Mouse (Mus musculus) embryonic fibroblast, embryonic 13.5 days (primary cell): ENCODE measurements around the gene Abhd14a. TPM values are rescaled to one million over a fixed set of nuclear protein-coding genes. Genes with fewer than 3 reads are reported as not detected.

ENCODE experiments used
- H3K27ac ChIP-seq: 2 replicates; pipeline ENCODE4 v1.5.1; 2012; ENCODE audit warnings: low read length, control low read depth, inconsistent platforms; ENCODE audit not compliant: insufficient read depth
- H3K4me1 ChIP-seq: 2 replicates; pipeline ENCODE4 v1.6.1; 2011; ENCODE audit warnings: low read length; ENCODE audit not compliant: control insufficient read depth, insufficient read depth
- H3K4me3 ChIP-seq: 2 replicates; pipeline ENCODE4 v1.5.1; 2011; ENCODE audit warnings: mild to moderate bottlenecking, control low read depth, low read length; ENCODE audit not compliant: insufficient read depth
- CTCF ChIP-seq: IDR thresholded peaks from 2 replicates; pipeline ENCODE4 v1.5.1; 2011; ENCODE audit warnings: mild to moderate bottlenecking, control low read depth, low read length, moderate library complexity, borderline replicate concordance; ENCODE audit not compliant: insufficient read depth
- POLR2A ChIP-seq: IDR thresholded peaks from 2 replicates; pipeline ENCODE4 v1.6.1; 2011; ENCODE audit warnings: low read depth, mild to moderate bottlenecking, control low read depth, low read length, moderate library complexity
- polyA plus RNA-seq: library from polyadenylated mRNA; stranded (reverse); fragments of >200 nt; gene quantifications from 2 replicates; pipeline ENCODE4 v1.2.4, GENCODE M21; 2011; ENCODE audit warnings: low read depth; ENCODE audit not compliant: missing spikeins, insufficient read length

The Abhd14a gene
- polyA plus RNA-seq, 1 experiment, result 29.7 TPM

GRCm38 (mm10) chr9:106405275-106405674 lies 42.2 kb downstream of the Abhd14a start:
- H3K4me1 ChIP-seq, result peaks cover 2% of the 10 kb centered on the region; the same call in 1 of the 2 replicates
- TF ChIP-seq POLR2A (no peak), CTCF (no peak)
- no peak overlapping the region for H3K27ac ChIP-seq
- no peak overlapping the region for H3K4me3 ChIP-seq

DNA sequence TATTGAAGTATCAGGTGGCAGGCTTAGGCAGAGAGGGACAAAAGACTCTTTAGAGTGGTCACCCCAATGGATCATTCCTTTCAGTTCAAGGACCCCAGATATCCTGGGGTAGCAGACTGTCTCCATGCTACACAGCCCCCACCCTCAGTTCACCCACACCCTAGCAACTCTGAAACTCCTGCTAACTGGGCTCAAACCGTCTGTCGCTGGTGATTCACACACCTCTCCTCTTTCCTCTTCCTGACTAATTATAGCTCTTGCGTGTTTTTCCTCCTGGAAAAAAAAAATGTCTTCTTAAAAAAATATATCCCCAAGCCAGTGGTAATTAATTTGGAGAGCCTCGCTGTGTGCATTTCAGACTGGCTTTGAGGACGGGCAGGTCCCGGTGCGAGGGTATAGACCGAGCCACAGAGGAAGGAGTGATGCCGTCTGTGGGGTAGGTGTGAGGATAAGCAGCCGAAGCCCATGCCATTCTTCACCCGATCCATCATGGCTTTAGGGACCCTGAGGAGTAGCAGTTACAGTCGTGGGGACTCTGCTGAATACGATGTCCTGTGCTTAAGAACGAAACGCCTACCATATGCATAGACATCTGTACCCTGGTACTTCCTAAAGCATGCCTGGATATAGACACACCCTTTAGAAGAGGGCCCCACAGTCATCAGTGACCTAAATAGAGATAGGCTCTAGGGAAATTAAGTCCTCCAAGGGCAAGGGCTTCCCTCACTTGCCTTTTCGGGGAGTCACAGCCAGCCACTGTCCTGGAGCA lies 44.7 kb downstream of the Abhd14a start:
- H3K4me3 ChIP-seq, result no peak overlapping the region
- no peak overlapping the region for H3K27ac ChIP-seq
- TF ChIP-seq CTCF (no peak), POLR2A (no peak)
- H3K4me1 ChIP-seq, result peaks cover 2% of the 10 kb centered on the region; the same call in 1 of the 2 replicates

DNA sequence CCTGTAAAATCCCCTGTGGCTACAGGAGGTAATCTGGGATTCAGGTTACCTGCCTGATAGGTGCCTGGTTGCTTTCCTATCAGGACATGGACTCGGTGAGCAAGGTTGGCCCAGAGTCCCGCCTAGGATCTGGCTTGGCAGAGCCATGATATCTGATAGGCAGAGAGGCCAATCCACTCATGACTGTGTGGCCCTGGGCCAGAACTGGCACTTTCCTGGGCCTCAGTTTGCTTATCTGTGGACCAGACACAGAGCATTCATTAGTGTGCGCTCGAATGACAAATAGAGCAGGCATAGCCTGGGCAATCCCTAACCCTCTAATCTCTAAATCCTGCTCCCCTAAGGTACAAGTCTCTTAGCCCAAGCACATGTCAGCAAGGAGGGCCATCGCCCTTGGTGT lies 45.3 kb downstream of the Abhd14a start:
- Histone ChIP-seq H3K4me1 (peaks cover 2% of the 10 kb centered on the region; the same call in 1 of the 2 replicates), H3K27ac (no peak overlapping the region), H3K4me3 (no peak overlapping the region)
- TF ChIP-seq CTCF (no peak), POLR2A (no peak)

- TF ChIP-seq CTCF (no peak), POLR2A (no peak)
- Histone ChIP-seq H3K4me3 (no peak overlapping the region), H3K27ac (no peak overlapping the region), H3K4me1 (peaks cover 8% of the 10 kb centered on the region)
Observed at GRCm38 (mm10) chr9:106399808-106400207, 47.7 kb downstream of the Abhd14a start.

GRCm38 (mm10) chr9:106398667-106399311 lies 48.7 kb downstream of the Abhd14a start:
- H3K27ac ChIP-seq, result no peak overlapping the region
- no peak overlapping the region for H3K4me3 ChIP-seq
- TF ChIP-seq POLR2A, result no peak
- peaks cover 8% of the 10 kb centered on the region for H3K4me1 ChIP-seq

DNA sequence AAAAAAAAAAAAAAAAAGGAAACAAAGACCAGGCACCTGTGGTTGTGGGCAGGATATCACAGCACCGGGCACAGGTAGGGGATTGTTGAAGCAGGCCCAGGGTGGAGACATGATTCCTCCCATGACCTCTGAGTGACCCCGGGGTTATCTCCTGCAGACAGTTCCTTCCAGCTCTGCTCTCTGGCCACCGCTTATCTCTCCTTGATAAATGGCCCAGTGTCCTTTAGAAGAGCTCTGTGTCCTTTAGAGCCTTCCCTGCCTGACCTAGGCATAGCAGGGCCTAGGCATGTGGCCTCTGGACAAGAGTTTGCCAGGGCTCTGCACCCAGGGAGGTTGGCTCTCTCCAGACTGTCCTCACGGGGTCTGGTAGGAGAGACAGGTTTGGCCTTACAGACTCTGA lies 49.7 kb downstream of the Abhd14a start:
- TF ChIP-seq CTCF, result no peak
- no peak for TF ChIP-seq POLR2A
- Histone ChIP-seq H3K4me3 (no peak overlapping the region), H3K27ac (no peak overlapping the region), H3K4me1 (peaks cover 5% of the 10 kb centered on the region; the same call in 1 of the 2 replicates)

DNA sequence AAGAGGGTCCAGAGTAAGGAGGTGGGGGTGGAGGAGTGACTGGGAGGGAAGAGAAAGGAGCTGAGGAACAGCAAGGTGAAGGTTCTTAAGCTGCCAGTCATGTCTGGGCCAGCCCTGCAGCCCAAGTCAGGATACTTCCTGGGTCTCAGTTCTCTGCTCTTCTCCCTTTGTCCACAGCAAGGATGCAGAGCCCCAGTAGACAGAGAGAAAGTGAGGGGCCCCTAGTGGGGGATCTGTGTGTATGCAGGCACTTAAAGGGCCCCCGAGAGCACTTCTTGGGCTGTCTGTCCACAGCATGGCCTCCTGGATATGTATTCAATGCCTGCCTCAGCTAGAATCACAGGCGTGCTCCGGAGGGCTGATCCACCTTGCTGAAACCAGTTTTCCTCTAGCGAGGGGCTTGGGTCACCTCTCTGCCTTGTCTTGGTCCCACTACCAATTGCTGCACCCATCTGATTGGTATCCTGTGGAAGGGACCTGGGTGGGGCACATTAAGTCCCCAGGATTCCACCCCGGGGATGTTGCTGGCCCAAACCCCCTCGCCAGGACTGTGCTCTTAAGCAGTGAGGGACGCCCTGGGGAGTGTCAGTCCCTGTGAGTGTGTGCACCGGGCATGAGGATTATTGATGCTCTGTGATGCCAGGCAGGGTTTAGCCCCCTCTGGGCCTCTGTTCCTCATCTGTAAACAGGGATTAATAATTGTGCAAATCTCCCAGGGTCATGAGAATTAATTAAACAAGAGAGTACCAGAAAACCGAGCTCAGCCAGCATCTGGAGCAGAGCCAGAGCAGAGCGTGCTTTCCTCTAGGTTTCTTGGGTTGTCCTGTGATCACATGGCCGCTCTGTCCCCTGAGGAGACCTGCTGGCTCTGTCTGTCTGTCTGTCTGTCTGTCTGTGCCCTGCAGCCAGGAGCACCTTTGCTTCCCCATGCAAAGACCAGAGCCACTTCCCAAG lies 52.6 kb downstream of the Abhd14a start:
- no peak for TF ChIP-seq POLR2A
- TF ChIP-seq CTCF, result no peak
- Histone ChIP-seq H3K4me3 (no peak overlapping the region), H3K27ac (no peak overlapping the region), H3K4me1 (peaks cover 5% of the 10 kb centered on the region; the same call in 1 of the 2 replicates)

DNA sequence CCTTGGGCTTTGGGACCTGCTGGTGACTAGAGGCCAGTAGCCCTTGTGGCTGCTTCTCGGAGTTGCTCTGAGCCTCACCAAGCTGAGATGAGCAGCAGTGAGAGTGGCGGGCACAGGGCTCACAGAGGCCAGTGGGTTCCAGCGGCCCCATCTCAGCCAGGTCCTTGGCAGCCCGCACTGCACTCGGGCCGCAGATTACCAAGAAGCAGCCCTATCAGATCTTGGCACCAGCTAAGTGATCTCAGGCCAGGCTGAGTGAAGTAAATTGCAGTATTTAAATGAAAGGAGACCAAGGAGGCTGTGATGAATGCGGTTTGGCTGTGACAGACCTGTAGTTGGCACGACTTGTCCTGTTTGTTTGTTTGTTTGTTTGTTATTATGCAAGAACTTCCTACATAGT lies 53.9 kb downstream of the Abhd14a start:
- Histone ChIP-seq H3K27ac (no peak overlapping the region), H3K4me3 (no peak overlapping the region), H3K4me1 (peaks cover 5% of the 10 kb centered on the region; the same call in 1 of the 2 replicates)
- TF ChIP-seq CTCF (no peak), POLR2A (no peak)

GRCm38 (mm10) chr9:106392828-106393527 lies 54.5 kb downstream of the Abhd14a start:
- TF ChIP-seq POLR2A, result no peak
- TF ChIP-seq CTCF, result no peak
- Histone ChIP-seq H3K4me1 (peaks cover 5% of the 10 kb centered on the region; the same call in 1 of the 2 replicates), H3K4me3 (no peak overlapping the region), H3K27ac (no peak overlapping the region)

Other genes starting within 250 kb of the Abhd14a start
- 30.9 and 31.7 TPM in 2 replicates for gene Ppm1m, start 247.9 kb downstream of the Abhd14a start, polyA plus RNA-seq
- 16.7 and 17.6 TPM in 2 replicates for gene Twf2, start 244.6 kb downstream of the Abhd14a start, polyA plus RNA-seq
- not detected in 2 replicates for gene Tlr9, start 225.1 kb downstream of the Abhd14a start, polyA plus RNA-seq
- 54.2 and 54.7 TPM in 2 replicates for gene Alas1, start 199.0 kb downstream of the Abhd14a start, polyA plus RNA-seq
- 9.4 and 12.0 TPM in 2 replicates for gene Poc1a, start 166.6 kb downstream of the Abhd14a start, polyA plus RNA-seq
- 63.0 and 67.2 TPM in 2 replicates for gene Dusp7, start 79.0 kb downstream of the Abhd14a start, polyA plus RNA-seq
- gene Rpl29, start 18.2 kb downstream of the Abhd14a start, polyA plus RNA-seq, result 346 and 369 TPM in 2 replicates
- gene Acy1, start 9.4 kb downstream of the Abhd14a start, polyA plus RNA-seq, result 14.9 and 16.0 TPM in 2 replicates
- gene Abhd14b, start 219 bp downstream of the Abhd14a start, polyA plus RNA-seq, result 16.4 and 16.8 TPM in 2 replicates
- gene Pcbp4, start 5.6 kb upstream of the Abhd14a start, polyA plus RNA-seq, result 115 and 119 TPM in 2 replicates
- not detected in 2 replicates for gene Gpr62, start 18.3 kb upstream of the Abhd14a start, polyA plus RNA-seq
- gene Rrp9, start 28.3 kb upstream of the Abhd14a start, polyA plus RNA-seq, result 28.0 and 34.8 TPM in 2 replicates
- 99.0 and 131 TPM in 2 replicates for gene Parp3, start 29.3 kb upstream of the Abhd14a start, polyA plus RNA-seq
- gene Iqcf1, start 52.3 kb upstream of the Abhd14a start, polyA plus RNA-seq, result not detected in 2 replicates
- not detected in 2 replicates for gene Iqcf5, start 66.9 kb upstream of the Abhd14a start, polyA plus RNA-seq
- not detected in 2 replicates for gene Iqcf3, start 114.0 kb upstream of the Abhd14a start, polyA plus RNA-seq
- gene Iqcf4, start 123.3 kb upstream of the Abhd14a start, polyA plus RNA-seq, result not detected in 2 replicates
- not detected in 2 replicates for gene Iqcf6, start 178.9 kb upstream of the Abhd14a start, polyA plus RNA-seq
- not detected in 2 replicates for gene Grm2, start 208.4 kb upstream of the Abhd14a start, polyA plus RNA-seq
- 85.2 and 90.1 TPM in 2 replicates for gene Tex264, start 238.2 kb upstream of the Abhd14a start, polyA plus RNA-seq